Mouse (Mus musculus): ENCODE results near the gene Defb23. TPM values are rescaled to one million over a fixed set of nuclear protein-coding genes. Genes with fewer than 3 reads are reported as not detected.
"Not testable (repeated sequence)": the region's sequence is repeated elsewhere in the genome, so short reads cannot be mapped to it uniquely, and the experiment has no call there.

The Defb23 gene
- polyA plus RNA-seq, 1 experiment from 2014 or later, result not detected

DNA sequence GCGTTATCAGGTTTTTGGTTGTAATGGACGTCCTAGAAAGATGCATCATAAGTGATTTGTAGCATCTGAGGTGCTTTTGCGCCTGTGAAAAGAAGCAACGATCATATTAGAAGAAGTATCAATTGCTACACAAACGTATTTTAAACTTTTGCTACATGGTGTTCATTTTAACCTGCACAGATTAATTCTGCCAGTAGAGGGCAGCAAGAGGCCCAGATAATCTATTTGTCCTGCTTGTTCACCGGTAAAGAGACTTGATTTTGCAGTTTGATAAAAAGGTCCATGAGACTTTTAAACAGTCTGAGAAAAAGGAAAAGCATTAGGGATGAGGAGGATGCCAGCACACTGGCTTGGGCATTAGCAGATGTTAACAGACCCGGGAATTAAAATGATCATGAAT lies 6.6 kb upstream of the Defb23 start:
- Histone ChIP-seq H3K27me3 (ENCODE audit: poor library complexity, severe bottlenecking) (no peaks in the 10 kb centered on the region), H3K9me3 (no peaks in the 10 kb centered on the region), H3K4me3 (no peak overlapping the region), H3K27ac (no peak overlapping the region), H3K4me1 (no peaks in the 10 kb centered on the region), H3K36me3 (replicated peaks) (no peaks in the 10 kb centered on the region)
- 39% methylated on average over 7 of the region's 7 CpGs for WGBS
- DNase-seq (ENCODE audit: extremely low spot score, low spot score), result no peak

DNA sequence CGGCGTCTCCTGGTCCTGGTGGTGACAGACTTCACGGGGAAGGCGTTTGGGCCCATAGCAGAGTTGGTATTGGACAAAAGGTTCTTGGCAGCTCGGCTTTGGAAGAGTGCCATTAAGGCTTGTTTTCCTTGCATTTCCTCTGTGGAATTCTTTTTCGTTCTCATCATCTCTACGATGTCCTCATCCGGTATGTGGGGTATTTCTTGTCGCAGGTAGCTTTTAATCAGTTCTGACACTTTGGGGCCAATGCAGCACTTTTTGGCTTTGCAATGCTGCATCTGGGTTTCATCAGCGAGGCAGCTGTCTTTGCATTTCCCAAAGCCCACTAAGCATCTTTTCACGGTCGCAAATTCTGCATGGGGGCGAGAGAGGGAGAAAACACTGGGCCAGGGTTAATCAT lies 5.2 kb downstream of the Defb23 start:
- no peaks in the 10 kb centered on the region for H3K4me1 ChIP-seq
- no peaks in the 10 kb centered on the region for H3K36me3 ChIP-seq (replicated peaks)
- 81% methylated on average over 13 of the region's 13 CpGs for whole genome bisulfite sequencing
- no peak overlapping the region for H3K27ac ChIP-seq
- H3K4me3 ChIP-seq, result no peak overlapping the region
- no peaks in the 10 kb centered on the region for H3K27me3 ChIP-seq (ENCODE audit: poor library complexity, severe bottlenecking)
- DNase-seq (ENCODE audit: extremely low spot score, low spot score), result no peak
- H3K9me3 ChIP-seq, result no peaks in the 10 kb centered on the region

DNA sequence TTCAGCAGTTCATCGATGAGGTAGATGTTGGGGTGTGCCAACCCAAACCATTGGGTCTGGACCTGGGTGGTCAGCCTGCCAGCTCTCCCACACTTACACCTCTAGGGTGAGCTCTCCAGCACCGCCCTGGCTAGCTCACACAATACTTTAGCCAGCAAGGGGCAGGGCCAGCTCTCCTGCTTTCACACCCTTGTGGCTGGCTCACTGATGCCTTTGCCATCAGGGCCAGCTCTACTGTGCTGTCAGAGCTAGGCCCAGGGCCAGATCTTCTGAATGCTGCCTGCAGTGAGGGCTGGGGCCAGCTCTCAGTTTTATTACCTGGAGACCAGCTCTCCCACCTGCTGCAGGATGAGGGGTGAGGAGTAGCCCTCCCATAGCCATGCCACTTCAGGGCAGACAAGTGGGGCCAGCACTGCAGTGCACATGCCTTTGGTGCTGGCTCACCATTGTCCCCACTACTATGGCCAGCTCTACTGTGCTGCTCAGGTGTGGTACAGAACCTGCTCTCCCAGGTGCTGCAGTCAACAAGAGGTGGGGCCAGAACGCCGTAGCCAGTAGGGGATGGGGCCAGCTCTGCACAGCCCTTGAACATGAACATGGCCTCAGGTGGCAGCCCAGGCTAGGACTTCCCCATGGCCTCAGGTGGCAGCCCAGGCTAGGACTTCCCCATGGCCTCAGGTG lies 12.2 kb downstream of the Defb23 start:
- no peak for DNase-seq (ENCODE audit: extremely low spot score, low spot score)
- H3K9me3 ChIP-seq, result no peaks in the 10 kb centered on the region

DNA sequence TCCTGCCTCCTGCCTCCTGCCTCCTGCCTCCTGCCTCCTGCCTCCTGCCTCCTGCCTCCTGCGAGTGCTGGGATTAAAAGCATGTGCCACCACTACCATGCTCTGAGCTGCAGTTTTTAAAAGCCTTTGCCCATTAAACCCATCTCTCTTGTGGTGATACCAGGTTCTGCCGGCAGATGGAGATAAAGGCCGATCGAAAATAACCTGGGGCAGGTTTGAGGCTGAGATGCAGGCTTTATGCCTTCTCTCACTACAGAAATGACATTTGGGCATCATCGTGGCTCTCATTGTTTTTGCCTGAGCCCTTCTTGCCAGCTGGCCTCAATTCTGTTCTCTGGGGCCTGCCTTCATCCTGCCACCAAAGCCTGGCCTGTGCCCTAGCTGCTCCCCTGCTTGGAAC lies 14.2 kb downstream of the Defb23 start:
- 5% methylated on average over 5 of the region's 5 CpGs for WGBS

More for the DNA sequence above, 12.2 kb downstream of the Defb23 start:
- Histone ChIP-seq H3K27me3 (ENCODE audit: poor library complexity, severe bottlenecking) (no peaks in the 10 kb centered on the region), H3K27ac (no peak overlapping the region), H3K4me3 (no peak overlapping the region), H3K4me1 (peaks cover 25% of the 10 kb centered on the region), H3K36me3 (replicated peaks) (no peaks in the 10 kb centered on the region)
- WGBS, result 72% methylated on average over 4 of the region's 4 CpGs

DNA sequence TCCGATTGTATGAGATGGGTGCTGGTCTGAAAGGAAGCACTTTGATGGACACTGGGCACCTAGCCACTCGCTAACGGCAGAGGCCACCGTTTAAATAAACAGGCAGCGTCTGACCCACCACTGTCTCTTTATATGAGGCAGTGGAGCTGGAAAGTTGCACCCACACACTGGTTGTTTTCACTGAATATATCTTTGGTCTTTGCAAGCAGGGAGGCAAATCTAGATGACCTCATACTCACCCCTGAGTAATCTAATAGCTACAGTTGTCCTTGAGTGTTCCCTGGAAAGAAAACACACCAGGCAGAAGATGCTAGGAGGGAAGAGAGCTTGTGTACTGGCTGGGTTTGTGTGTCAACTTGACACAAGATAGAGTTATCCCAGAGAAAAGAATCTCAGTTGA lies 17.0 kb downstream of the Defb23 start:
- Histone ChIP-seq H3K27ac (no peak overlapping the region), H3K27me3 (ENCODE audit: poor library complexity, severe bottlenecking) (no peaks in the 10 kb centered on the region), H3K4me3 (no peak overlapping the region), H3K9me3 (no peaks in the 10 kb centered on the region), H3K36me3 (replicated peaks) (no peaks in the 10 kb centered on the region), H3K4me1 (peaks cover 33% of the 10 kb centered on the region)
- no peak for DNase-seq (ENCODE audit: extremely low spot score, low spot score)
- 74% methylated on average over 5 of the region's 5 CpGs for WGBS

More for the DNA sequence above, 14.2 kb downstream of the Defb23 start:
- Histone ChIP-seq H3K27ac (no peak overlapping the region), H3K36me3 (replicated peaks) (no peaks in the 10 kb centered on the region), H3K4me3 (no peak overlapping the region), H3K9me3 (no peaks in the 10 kb centered on the region), H3K27me3 (ENCODE audit: poor library complexity, severe bottlenecking) (no peaks in the 10 kb centered on the region), H3K4me1 (peaks cover 28% of the 10 kb centered on the region)
- DNase-seq (ENCODE audit: extremely low spot score, low spot score), result peak; percentile 72

DNA sequence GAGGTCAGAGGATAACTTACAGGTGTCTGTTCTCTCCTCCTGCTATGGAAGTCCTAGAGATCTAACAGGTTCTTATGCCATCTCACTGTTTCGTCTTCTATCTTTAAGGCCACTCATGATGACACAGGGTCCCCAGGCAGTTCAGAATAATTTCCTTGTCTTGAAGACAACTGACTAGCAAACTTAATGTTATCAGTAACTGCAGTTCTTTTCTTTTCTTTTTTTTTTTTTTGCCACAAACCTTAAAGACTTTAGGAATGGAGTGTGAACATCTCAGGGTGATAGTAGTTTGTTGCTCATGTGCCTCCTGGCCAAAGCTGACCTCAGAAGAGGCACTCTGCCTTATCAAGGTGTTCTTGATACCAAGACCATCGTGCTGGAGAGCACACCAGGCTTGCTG lies 17.8 kb downstream of the Defb23 start:
- 88% methylated on average over 2 of the region's 2 CpGs for WGBS
- H3K27ac ChIP-seq, result no peak overlapping the region

DNA sequence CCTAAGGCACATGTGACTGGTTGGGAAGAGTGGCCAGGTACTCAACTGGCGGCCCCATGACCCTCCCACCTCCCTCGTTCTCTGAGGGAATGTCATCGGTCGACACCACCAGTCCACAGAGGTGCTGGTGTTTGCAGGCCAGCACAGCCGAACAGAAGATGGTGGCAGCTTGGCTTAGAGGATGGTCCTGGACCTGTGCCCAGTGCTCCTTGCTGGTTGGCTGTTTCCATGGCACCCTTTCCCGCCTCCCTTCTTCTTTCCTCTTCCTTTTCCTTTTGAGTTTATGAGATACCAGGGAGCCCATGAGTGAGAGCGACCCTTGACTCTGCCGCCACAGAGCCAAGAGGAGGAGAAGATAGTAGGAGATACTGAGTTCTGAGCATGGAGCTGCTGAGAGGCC lies 21.1 kb downstream of the Defb23 start:
- H3K4me1 ChIP-seq, result peaks cover 18% of the 10 kb centered on the region
- 91% methylated on average over 8 of the region's 8 CpGs for WGBS
- no peaks in the 10 kb centered on the region for H3K27me3 ChIP-seq (ENCODE audit: poor library complexity, severe bottlenecking)

More for the DNA sequence above, 17.8 kb downstream of the Defb23 start:
- Histone ChIP-seq H3K4me3 (no peak overlapping the region), H3K36me3 (replicated peaks) (no peaks in the 10 kb centered on the region), H3K27me3 (ENCODE audit: poor library complexity, severe bottlenecking) (no peaks in the 10 kb centered on the region), H3K9me3 (no peaks in the 10 kb centered on the region), H3K4me1 (peaks cover 33% of the 10 kb centered on the region)
- no peak for DNase-seq (ENCODE audit: extremely low spot score, low spot score)

DNA sequence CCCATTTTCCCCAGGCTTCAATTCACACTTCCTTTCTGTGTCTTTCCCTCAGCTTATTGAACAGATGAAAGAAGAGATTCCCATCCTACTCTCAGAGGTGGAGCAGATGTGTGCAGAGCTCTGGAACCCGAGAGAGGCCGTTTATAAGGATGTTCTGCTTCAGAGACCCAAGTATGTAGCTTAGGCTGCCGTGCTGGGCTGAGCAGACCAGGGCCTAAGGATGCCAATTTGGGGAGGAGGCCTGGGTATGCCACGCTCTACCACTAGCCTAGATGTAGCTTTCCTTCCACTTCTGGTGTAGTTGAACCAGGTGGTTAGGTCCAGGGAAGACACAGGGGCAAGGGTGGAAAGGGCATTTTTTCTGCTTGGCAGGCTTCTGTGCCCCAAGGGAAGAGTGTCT lies 22.1 kb downstream of the Defb23 start:
- no peaks in the 10 kb centered on the region for H3K36me3 ChIP-seq (replicated peaks)
- WGBS, result 80% methylated on average over 4 of the region's 4 CpGs

More for the DNA sequence above, 21.1 kb downstream of the Defb23 start:
- no peak for DNase-seq (ENCODE audit: extremely low spot score, low spot score)
- Histone ChIP-seq H3K27ac (no peak overlapping the region), H3K4me3 (no peak overlapping the region), H3K9me3 (no peaks in the 10 kb centered on the region), H3K36me3 (replicated peaks) (no peaks in the 10 kb centered on the region)

DNA sequence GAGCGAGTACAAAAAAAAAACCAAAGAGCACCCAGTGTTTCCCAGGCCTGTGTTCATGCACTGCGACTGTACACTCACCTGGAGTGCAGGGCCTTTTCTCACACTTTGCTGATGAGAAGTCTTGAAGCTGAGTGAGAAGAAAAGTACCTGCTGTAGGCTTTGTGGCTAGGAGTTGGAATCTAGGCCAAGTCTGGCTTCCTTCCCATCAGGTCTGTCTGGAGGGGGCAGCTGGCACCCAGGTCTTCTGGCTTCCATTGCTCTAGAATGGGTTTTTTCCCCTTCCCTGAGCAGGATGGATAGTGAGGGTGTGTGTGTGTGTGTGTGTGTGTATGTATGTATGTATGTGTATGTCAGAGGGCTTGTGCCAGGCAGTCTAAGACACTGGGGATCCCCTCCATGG lies 24.6 kb downstream of the Defb23 start:
- H3K9me3 ChIP-seq, result no peaks in the 10 kb centered on the region
- H3K27me3 ChIP-seq (ENCODE audit: poor library complexity, severe bottlenecking), result peaks cover 5% of the 10 kb centered on the region; the same call in 1 of the 2 replicates
- peaks cover 17% of the 10 kb centered on the region for H3K4me1 ChIP-seq
- 89% methylated on average over 2 of the region's 2 CpGs for WGBS
- H3K4me3 ChIP-seq, result no peak overlapping the region
- H3K36me3 ChIP-seq (replicated peaks), result no peaks in the 10 kb centered on the region
- H3K27ac ChIP-seq, result no peak overlapping the region
- DNase-seq (ENCODE audit: extremely low spot score, low spot score), result no peak

More for the DNA sequence above, 22.1 kb downstream of the Defb23 start:
- Histone ChIP-seq H3K4me1 (peaks cover 13% of the 10 kb centered on the region), H3K27me3 (ENCODE audit: poor library complexity, severe bottlenecking) (no peaks in the 10 kb centered on the region), H3K4me3 (no peak overlapping the region), H3K9me3 (no peaks in the 10 kb centered on the region), H3K27ac (no peak overlapping the region)
- no peak for DNase-seq (ENCODE audit: extremely low spot score, low spot score)

DNA sequence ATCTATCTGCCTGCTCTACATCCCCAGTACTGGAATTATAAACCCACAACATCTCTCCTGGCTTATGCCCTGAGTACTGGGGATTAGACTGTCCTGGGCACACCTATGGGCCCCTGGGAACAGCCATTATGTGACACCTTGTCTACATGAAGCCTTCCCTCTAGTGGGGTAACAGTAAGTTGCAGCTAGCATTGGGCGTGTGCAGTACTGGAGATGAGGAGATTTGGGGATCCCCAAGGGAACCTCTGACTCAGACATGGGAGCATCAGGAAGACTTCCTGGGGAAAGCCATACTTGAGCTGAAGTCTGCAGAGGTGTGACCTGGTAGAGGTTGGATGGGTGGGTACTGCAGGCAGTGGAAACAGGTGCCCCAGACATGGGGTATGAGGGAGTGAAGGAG lies 25.5 kb downstream of the Defb23 start:
- WGBS, result 69% methylated on average over 1 of the region's 1 CpGs
- Histone ChIP-seq H3K27ac (no peak overlapping the region), H3K4me3 (no peak overlapping the region), H3K27me3 (ENCODE audit: poor library complexity, severe bottlenecking) (peaks cover 5% of the 10 kb centered on the region; the same call in 1 of the 2 replicates), H3K4me1 (peaks cover 15% of the 10 kb centered on the region), H3K36me3 (replicated peaks) (no peaks in the 10 kb centered on the region), H3K9me3 (no peaks in the 10 kb centered on the region)
- DNase-seq (ENCODE audit: extremely low spot score, low spot score), result no peak

DNA sequence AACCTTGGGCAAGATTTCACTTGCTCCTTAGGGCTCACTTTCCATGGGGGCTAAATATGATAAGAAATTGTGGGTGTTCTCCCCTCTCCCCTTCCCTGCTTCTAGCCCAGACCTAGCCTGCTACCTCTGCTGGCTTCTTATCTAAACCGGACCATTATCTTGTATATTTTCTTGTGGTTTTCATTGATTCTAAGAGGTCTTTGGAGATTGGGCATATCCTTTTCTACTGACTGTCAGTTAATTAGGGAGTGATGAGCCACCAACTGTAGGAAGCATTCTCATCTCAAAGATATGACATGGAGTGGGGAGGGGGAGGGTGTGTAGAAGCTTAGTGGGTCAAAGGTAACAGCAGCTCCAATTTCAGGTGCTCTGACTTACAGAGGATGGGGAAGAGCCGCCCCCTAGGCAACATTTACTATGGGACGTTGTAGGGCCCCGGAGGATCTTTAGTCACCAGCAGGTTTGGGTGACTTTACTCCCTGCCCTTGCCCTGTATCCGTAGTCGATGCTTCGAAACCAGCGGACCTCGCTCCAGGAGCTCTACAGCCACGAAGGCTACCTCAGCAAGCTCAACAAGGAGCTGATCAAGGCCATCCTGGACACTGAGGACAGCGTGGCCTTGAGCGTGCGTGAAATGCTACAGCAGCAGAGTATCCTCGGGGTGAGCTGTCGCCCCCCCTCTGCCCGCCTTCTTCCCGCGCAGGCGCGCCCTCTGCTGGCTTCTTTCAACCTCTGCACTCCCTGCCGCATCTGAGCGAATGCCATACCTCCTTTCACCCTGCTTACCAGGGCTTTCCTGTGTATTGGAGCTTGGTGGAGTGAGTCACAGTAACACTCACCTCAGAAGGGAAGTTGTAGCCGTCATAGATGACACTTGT lies 27.2 kb downstream of the Defb23 start:
- Histone ChIP-seq H3K9me3 (no peaks in the 10 kb centered on the region), H3K27me3 (ENCODE audit: poor library complexity, severe bottlenecking) (peaks cover 5% of the 10 kb centered on the region; the same call in 1 of the 2 replicates), H3K36me3 (replicated peaks) (no peaks in the 10 kb centered on the region), H3K4me1 (peaks cover 19% of the 10 kb centered on the region), H3K27ac (peak overlapping the region; percentile 78), H3K4me3 (peak overlapping the region; percentile 47)
- 3% methylated on average over 23 of the region's 23 CpGs for whole genome bisulfite sequencing
- peak; percentile 84 for DNase-seq (ENCODE audit: extremely low spot score, low spot score)

DNA sequence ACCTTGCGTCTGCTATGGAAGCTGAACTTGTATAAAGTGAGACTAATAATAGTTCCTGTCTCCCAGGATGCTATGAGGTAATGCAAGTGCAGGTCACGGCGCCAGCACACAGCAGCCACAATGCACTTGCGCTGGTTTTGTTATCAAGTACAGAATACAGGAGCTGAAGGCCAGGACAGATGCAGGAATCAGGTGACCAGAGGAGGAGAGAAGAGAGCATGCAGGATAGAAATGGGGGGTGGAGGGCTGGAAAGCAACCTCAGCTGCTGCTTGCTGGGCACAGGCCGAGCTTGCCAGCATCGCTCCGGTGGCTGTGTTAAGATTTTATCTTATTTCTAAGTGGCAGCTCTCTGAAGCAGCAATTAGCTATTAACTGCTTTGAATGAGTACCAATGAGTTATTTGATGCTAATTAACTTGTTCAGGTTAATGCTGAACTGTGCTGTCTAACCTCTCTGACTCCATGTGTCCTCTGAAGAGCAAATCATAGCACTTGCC lies 28.0 kb downstream of the Defb23 start:
- no peak overlapping the region for H3K4me3 ChIP-seq
- DNase-seq (ENCODE audit: extremely low spot score, low spot score), result no peak
- H3K4me1 ChIP-seq, result peaks cover 19% of the 10 kb centered on the region
- WGBS, result 83% methylated on average over 7 of the region's 7 CpGs
- no peaks in the 10 kb centered on the region for H3K36me3 ChIP-seq (replicated peaks)
- H3K27me3 ChIP-seq (ENCODE audit: poor library complexity, severe bottlenecking), result peaks cover 5% of the 10 kb centered on the region; the same call in 1 of the 2 replicates
- no peak overlapping the region for H3K27ac ChIP-seq
- H3K9me3 ChIP-seq, result no peaks in the 10 kb centered on the region

DNA sequence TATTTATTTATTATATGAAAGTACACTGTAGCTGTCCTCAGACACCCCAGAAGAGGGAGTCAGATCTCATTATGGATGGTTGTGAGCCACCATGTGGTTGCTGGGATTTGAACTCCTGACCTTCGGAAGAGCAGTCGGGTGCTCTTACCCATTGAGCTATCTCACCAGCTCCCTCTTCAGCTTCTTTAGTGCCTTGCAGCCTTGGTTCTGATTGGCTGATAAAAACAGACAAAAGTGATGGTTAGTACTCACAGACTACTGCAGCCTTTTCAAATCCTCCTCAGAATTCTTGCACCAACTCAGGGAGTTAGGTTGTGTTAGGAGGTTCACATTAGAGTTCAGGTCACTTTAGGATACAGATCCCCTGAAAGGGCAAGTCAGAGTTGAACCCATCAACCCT lies 35.9 kb downstream of the Defb23 start:
- not testable (repeated sequence) for H3K27ac ChIP-seq; H3K9me3 ChIP-seq; H3K4me3 ChIP-seq; DNase-seq (ENCODE audit: extremely low spot score, low spot score); H3K27me3 ChIP-seq (ENCODE audit: poor library complexity, severe bottlenecking); H3K36me3 ChIP-seq (replicated peaks)
- peaks cover 12% of the 10 kb centered on the region for H3K4me1 ChIP-seq
- 93% methylated on average over 2 of the region's 2 CpGs for WGBS

All from forebrain, embryonic 10.5 days (tissue).